Mouse (Mus musculus) liver, postnatal 0 days (tissue): Measurements from ENCODE around the gene Krtap31-2.

ENCODE experiments used
- CTCF ChIP-seq: sonication (generic); IDR thresholded peaks from 2 replicates; pipeline ENCODE4 v1.5.1; 2016; ENCODE audit warnings: antibody characterized with exemption, low read depth
- EP300 ChIP-seq: IDR thresholded peaks from 2 replicates; pipeline ENCODE4 v1.6.1; 2016; ENCODE audit warnings: antibody characterized with exemption, low read depth, mild to moderate bottlenecking

GRCm38 (mm10) chr11:99985291-99986092 lies 49.4 kb downstream of the Krtap31-2 start:
- TF ChIP-seq CTCF (no peak), EP300 (no peak)
